Mouse (Mus musculus): ENCODE measurements around the gene Cox7a2l. TPM values are rescaled to one million over a fixed set of nuclear protein-coding genes. Genes with fewer than 3 reads are reported as not detected.
A peak's percentile ranks its signal among the peaks of the same experiment; 100 is the strongest.

Gene Cox7a2l
- total RNA-seq, 2 experiments from 2014 or later: 178 to 182 TPM

GRCm38 (mm10) chr17:83545756-83546742 lies 28.9 kb upstream of the Cox7a2l start:
- H3K4me3 ChIP-seq: peak overlapping the region; percentile 38
- TF ChIP-seq CTCF (conservative IDR thresholded peaks at IDR 0.05): no peak
- DNase-seq (ENCODE audit: low spot score in 2 of 2): peak in 1 of 2 experiments; percentile 30
- peak overlapping the region; percentile 87 for H3K27ac ChIP-seq

GRCm38 (mm10) chr17:83545259-83545658 lies 28.1 kb upstream of the Cox7a2l start:
- H3K4me3 ChIP-seq: peak overlapping the region; percentile 38; the same call in 1 of the 2 replicates
- DNase-seq (ENCODE audit: low spot score in 2 of 2): no peak
- peak; percentile 54 for TF ChIP-seq CTCF (conservative IDR thresholded peaks at IDR 0.05)
- peak overlapping the region; percentile 87 for H3K27ac ChIP-seq

GRCm38 (mm10) chr17:83542424-83542823 lies 25.3 kb upstream of the Cox7a2l start:
- DNase-seq (ENCODE audit: low spot score in 2 of 2): no peak
- H3K27ac ChIP-seq: peak overlapping the region; percentile 48
- TF ChIP-seq CTCF (conservative IDR thresholded peaks at IDR 0.05): no peak
- no peak overlapping the region for H3K4me3 ChIP-seq

GRCm38 (mm10) chr17:83539262-83540037 lies 22.3 kb upstream of the Cox7a2l start:
- no peak for TF ChIP-seq CTCF (conservative IDR thresholded peaks at IDR 0.05)
- H3K27ac ChIP-seq: peak overlapping the region; percentile 7; the same call in 1 of the 2 replicates
- DNase-seq (ENCODE audit: low spot score in 2 of 2): no peak
- H3K4me3 ChIP-seq: no peak overlapping the region

- no peak for TF ChIP-seq CTCF (conservative IDR thresholded peaks at IDR 0.05)
- Histone ChIP-seq H3K4me3 (no peak overlapping the region), H3K27ac (no peak overlapping the region)
- no peak for DNase-seq (ENCODE audit: low spot score in 2 of 2)
These were observed 21.6 kb upstream of the Cox7a2l start for GRCm38 (mm10) chr17:83538694-83539093.

- no peak overlapping the region for H3K27ac ChIP-seq
These were observed 21.0 kb upstream of the Cox7a2l start for GRCm38 (mm10) chr17:83538141-83538540.

GRCm38 (mm10) chr17:83533150-83533549 lies 16.0 kb upstream of the Cox7a2l start:
- no peak overlapping the region for H3K4me3 ChIP-seq
- no peak for DNase-seq (ENCODE audit: low spot score in 2 of 2)
- TF ChIP-seq CTCF (conservative IDR thresholded peaks at IDR 0.05): no peak
- no peak overlapping the region for H3K27ac ChIP-seq

More at GRCm38 (mm10) chr17:83538141-83538540, 21.0 kb upstream of the Cox7a2l start:
- no peak for TF ChIP-seq CTCF (conservative IDR thresholded peaks at IDR 0.05)
- DNase-seq (ENCODE audit: low spot score in 2 of 2): no peak
- H3K4me3 ChIP-seq: no peak overlapping the region

- no peak for TF ChIP-seq CTCF (conservative IDR thresholded peaks at IDR 0.05)
- no peak for DNase-seq (ENCODE audit: low spot score in 2 of 2)
- Histone ChIP-seq H3K4me3 (no peak overlapping the region), H3K27ac (0 out of 2 replicates have a peak overlapping the region, but pooled peaks have one; percentile 21)
These were observed 10.7 kb upstream of the Cox7a2l start for GRCm38 (mm10) chr17:83527651-83528381.

- no peak overlapping the region for H3K4me3 ChIP-seq
- H3K27ac ChIP-seq: peak overlapping the region; percentile 83
- no peak for DNase-seq (ENCODE audit: low spot score in 2 of 2)
- TF ChIP-seq CTCF (conservative IDR thresholded peaks at IDR 0.05): no peak
These were observed 9.7 kb upstream of the Cox7a2l start for GRCm38 (mm10) chr17:83526624-83527532.

- peak overlapping the region; percentile 83 for H3K27ac ChIP-seq
- TF ChIP-seq CTCF (conservative IDR thresholded peaks at IDR 0.05): no peak
- no peak overlapping the region for H3K4me3 ChIP-seq
- DNase-seq (ENCODE audit: low spot score in 2 of 2): no peak
These were observed 9.0 kb upstream of the Cox7a2l start for GRCm38 (mm10) chr17:83526091-83526561.

GRCm38 (mm10) chr17:83525596-83525995 lies 8.5 kb upstream of the Cox7a2l start:
- DNase-seq (ENCODE audit: low spot score in 2 of 2): no peak
- TF ChIP-seq CTCF (conservative IDR thresholded peaks at IDR 0.05): no peak
- peak overlapping the region; percentile 83 for H3K27ac ChIP-seq
- H3K4me3 ChIP-seq: no peak overlapping the region
